Mouse (Mus musculus) midbrain, postnatal 0 days (tissue): Measurements from ENCODE around the gene Ifnar2. TPM values are rescaled to one million over a fixed set of nuclear protein-coding genes. Genes with fewer than 3 reads are reported as not detected.

ENCODE experiments used
- ATAC-seq: fragments of 200-750 bp; cut with Nextera tagmentation; 2 replicates; pipeline ENCODE4 v1.8.0; 2017; ENCODE audit warnings: moderate number of reproducible peaks, mild to moderate bottlenecking, moderate TSS enrichment, moderate library complexity; ENCODE audit not compliant: low FRiP score
- DNase-seq: peaks from one replicate; pipeline ENCODE4 v3.0.0-alpha.2; 2015; ENCODE audit warnings: low spot score
- H3K27ac ChIP-seq: fragments of 300-500 bp; sonication (generic); 2 replicates; pipeline ENCODE4 v1.5.1; 2014; ENCODE audit warnings: low read depth, mild to moderate bottlenecking, low read length, mixed read lengths
- H3K27me3 ChIP-seq: fragments of 300-500 bp; sonication (generic); 2 replicates; pipeline ENCODE4 v1.6.1; 2014; ENCODE audit warnings: low read length, control low read depth, mixed read lengths; ENCODE audit not compliant: insufficient read depth
- H3K36me3 ChIP-seq: fragments of 300-500 bp; sonication (generic); 2 replicates; pipeline ENCODE4 v1.6.1; 2014; ENCODE audit warnings: low read length, control low read depth, mixed read lengths; ENCODE audit not compliant: insufficient read depth
- H3K4me1 ChIP-seq: fragments of 300-500 bp; sonication (generic); 2 replicates; pipeline ENCODE4 v1.6.1; 2014; ENCODE audit warnings: mild to moderate bottlenecking, control low read depth, antibody characterized with exemption, low read length, mixed read lengths; ENCODE audit not compliant: insufficient read depth
- H3K4me2 ChIP-seq: fragments of 300-500 bp; sonication (generic); 2 replicates; pipeline ENCODE4 v1.6.1; 2014; ENCODE audit warnings: low read depth, mild to moderate bottlenecking, low read length, mixed read lengths; ENCODE audit not compliant: poor library complexity, severe bottlenecking
- H3K4me3 ChIP-seq: fragments of 300-500 bp; sonication (generic); 2 replicates; pipeline ENCODE4 v1.5.1; 2014; ENCODE audit warnings: low read depth, mild to moderate bottlenecking, low read length, moderate library complexity
- H3K9ac ChIP-seq: fragments of 300-500 bp; sonication (generic); replicated peaks from 2 replicates; pipeline ENCODE4 v1.6.1; 2014; ENCODE audit warnings: mild to moderate bottlenecking, low read length, moderate library complexity, mixed read lengths; ENCODE audit not compliant: poor library complexity, severe bottlenecking
- H3K9me3 ChIP-seq: fragments of 300-500 bp; sonication (generic); 2 replicates; pipeline ENCODE4 v1.6.1; 2016; ENCODE audit warnings: low read length, control low read depth
- CTCF ChIP-seq: IDR thresholded peaks from 2 replicates; pipeline ENCODE4 v1.5.1; 2016; ENCODE audit warnings: antibody characterized with exemption, mild to moderate bottlenecking
- WGBS: fragments of 180-500 bp; shearing (Covaris S2); extraction: QIAGEN DNeasy Blood & Tissue Kit; methylation state at CpG from one replicate; pipeline ENCODE4 v1.1.7; 2014; 5-methylcytosine and 5-hydroxymethylcytosine counted together
- polyA plus RNA-seq: library from polyadenylated mRNA; unstranded; fragments of >200 nt; fragmentation: Nextera tagmentation; extraction: Ambion mirVana; gene quantifications from 2 replicates; pipeline ENCODE4 v1.2.1, GENCODE M21; 2015
- total RNA-seq: library from RNA; depleted of rRNA; stranded (reverse); fragments of >200 nt; gene quantifications from 2 replicates; pipeline ENCODE4 v1.2.3, GENCODE M21; 2014

Ifnar2 gene
- total and polyA plus RNA-seq, 2 experiments from 2014 or later = 32.2 to 40.1 TPM

- WGBS = 84% methylated on average over 7 of the region's 7 CpGs
Measured at GRCm38 (mm10) chr16:91416938-91417337, 44.4 kb downstream of the Ifnar2 start.

DNA sequence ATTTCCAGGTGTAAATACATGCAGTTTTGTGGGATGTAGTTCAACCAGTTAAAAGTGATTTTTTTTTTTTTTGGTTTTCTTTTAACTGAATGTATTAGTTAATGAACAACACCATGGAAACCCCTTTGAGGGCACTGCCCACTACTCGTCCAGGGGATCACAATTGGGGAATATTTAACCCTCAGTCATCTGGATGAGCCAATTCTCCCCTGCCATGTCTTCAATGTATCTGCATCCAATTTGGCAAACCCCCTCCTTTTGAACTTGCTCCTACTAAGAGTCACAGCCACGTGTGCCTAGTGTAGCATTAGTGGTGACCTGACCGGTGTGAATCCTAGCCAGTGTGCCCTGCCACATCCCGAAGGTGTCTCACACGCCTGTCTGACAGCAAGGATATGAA lies 45.9 kb downstream of the Ifnar2 start:
- Histone ChIP-seq H3K4me1 (no peaks in the 10 kb centered on the region), H3K27me3 (no peaks in the 10 kb centered on the region), H3K9me3 (no peaks in the 10 kb centered on the region), H3K9ac (no peak overlapping the region), H3K4me3 (no peak overlapping the region), H3K27ac (no peak overlapping the region), H3K4me2 (no peak overlapping the region), H3K36me3 (peaks cover 6% of the 10 kb centered on the region; the same call in 1 of the 2 replicates)
- 73% methylated on average over 5 of the region's 5 CpGs for WGBS
- DNase-seq = no peak
- ATAC-seq = no peak
- no peak for TF ChIP-seq CTCF

More at GRCm38 (mm10) chr16:91416938-91417337, 44.4 kb downstream of the Ifnar2 start:
- Histone ChIP-seq H3K36me3 (peaks cover 6% of the 10 kb centered on the region; the same call in 1 of the 2 replicates), H3K27me3 (no peaks in the 10 kb centered on the region), H3K4me2 (no peak overlapping the region), H3K27ac (no peak overlapping the region), H3K4me3 (no peak overlapping the region), H3K4me1 (no peaks in the 10 kb centered on the region), H3K9ac (no peak overlapping the region), H3K9me3 (no peaks in the 10 kb centered on the region)
- no peak for DNase-seq
- TF ChIP-seq CTCF = no peak
- ATAC-seq = no peak

GRCm38 (mm10) chr16:91425816-91426215 lies 53.2 kb downstream of the Ifnar2 start:
- DNase-seq (no peak), ATAC-seq (no peak)
- Histone ChIP-seq H3K27me3 (no peaks in the 10 kb centered on the region), H3K9ac (no peak overlapping the region), H3K4me1 (no peaks in the 10 kb centered on the region), H3K4me3 (no peak overlapping the region), H3K27ac (no peak overlapping the region), H3K36me3 (no peaks in the 10 kb centered on the region), H3K4me2 (no peak overlapping the region), H3K9me3 (no peaks in the 10 kb centered on the region; the same call in 1 of the 2 replicates)
- no peak for TF ChIP-seq CTCF
- 83% methylated on average over 6 of the region's 6 CpGs for whole genome bisulfite sequencing

GRCm38 (mm10) chr16:91426586-91426985 lies 54.0 kb downstream of the Ifnar2 start:
- no peak for TF ChIP-seq CTCF
- H3K27ac ChIP-seq = no peak overlapping the region
- H3K9me3 ChIP-seq = no peaks in the 10 kb centered on the region; the same call in 1 of the 2 replicates
- H3K9ac ChIP-seq = no peak overlapping the region
- no peak for DNase-seq
- WGBS = 83% methylated on average over 4 of the region's 4 CpGs
- no peaks in the 10 kb centered on the region; the same call in 1 of the 2 replicates for H3K27me3 ChIP-seq
- H3K36me3 ChIP-seq = no peaks in the 10 kb centered on the region
- H3K4me3 ChIP-seq = no peak overlapping the region
- no peak for ATAC-seq
- H3K4me2 ChIP-seq = no peak overlapping the region
- H3K4me1 ChIP-seq = no peaks in the 10 kb centered on the region

GRCm38 (mm10) chr16:91427461-91427860 lies 54.9 kb downstream of the Ifnar2 start:
- WGBS = 79% methylated on average over 5 of the region's 5 CpGs
- Histone ChIP-seq H3K4me3 (no peak overlapping the region), H3K27ac (no peak overlapping the region), H3K9me3 (no peaks in the 10 kb centered on the region; the same call in 1 of the 2 replicates), H3K36me3 (no peaks in the 10 kb centered on the region), H3K9ac (no peak overlapping the region), H3K4me1 (no peaks in the 10 kb centered on the region), H3K27me3 (no peaks in the 10 kb centered on the region; the same call in 1 of the 2 replicates), H3K4me2 (no peak overlapping the region)
- DNase-seq (no peak), ATAC-seq (no peak)
- no peak for TF ChIP-seq CTCF

DNA sequence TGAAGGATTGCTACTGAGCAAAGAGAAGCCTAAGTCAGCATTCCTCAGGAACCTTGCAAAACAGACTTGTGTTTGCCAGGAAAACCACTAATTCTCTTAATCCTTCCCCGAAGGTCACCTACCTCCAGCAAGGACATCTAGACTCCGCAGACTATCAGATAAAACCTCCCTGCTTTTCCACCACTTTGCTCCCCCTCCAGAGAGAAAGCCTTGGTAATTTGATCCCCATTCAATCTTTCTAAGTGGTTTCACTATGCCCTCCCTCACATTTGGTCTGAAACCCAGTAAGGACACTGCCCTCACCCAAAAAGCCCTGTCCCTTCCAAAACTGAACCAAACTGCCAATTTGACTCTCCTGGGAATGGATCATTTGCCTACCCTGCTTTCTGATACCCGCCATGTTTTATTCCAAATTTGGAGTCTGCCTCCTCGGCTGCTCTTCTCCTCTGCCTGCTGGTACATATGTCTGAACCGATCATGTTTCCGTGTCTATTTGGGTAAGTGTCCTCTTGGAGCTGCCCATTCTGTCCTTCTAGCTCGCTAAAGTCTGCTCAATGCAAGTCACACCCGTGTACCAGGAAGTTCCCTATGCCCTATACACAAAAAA lies 55.8 kb downstream of the Ifnar2 start:
- Histone ChIP-seq H3K4me3 (no peak overlapping the region), H3K27me3 (no peaks in the 10 kb centered on the region; the same call in 1 of the 2 replicates), H3K36me3 (no peaks in the 10 kb centered on the region), H3K9ac (no peak overlapping the region), H3K4me2 (no peak overlapping the region), H3K9me3 (no peaks in the 10 kb centered on the region; the same call in 1 of the 2 replicates), H3K4me1 (no peaks in the 10 kb centered on the region), H3K27ac (no peak overlapping the region)
- WGBS = 83% methylated on average over 8 of the region's 8 CpGs
- TF ChIP-seq CTCF = no peak
- DNase-seq (no peak), ATAC-seq (no peak)
